Mouse (Mus musculus): ENCODE results near the gene Il4i1.

DNA sequence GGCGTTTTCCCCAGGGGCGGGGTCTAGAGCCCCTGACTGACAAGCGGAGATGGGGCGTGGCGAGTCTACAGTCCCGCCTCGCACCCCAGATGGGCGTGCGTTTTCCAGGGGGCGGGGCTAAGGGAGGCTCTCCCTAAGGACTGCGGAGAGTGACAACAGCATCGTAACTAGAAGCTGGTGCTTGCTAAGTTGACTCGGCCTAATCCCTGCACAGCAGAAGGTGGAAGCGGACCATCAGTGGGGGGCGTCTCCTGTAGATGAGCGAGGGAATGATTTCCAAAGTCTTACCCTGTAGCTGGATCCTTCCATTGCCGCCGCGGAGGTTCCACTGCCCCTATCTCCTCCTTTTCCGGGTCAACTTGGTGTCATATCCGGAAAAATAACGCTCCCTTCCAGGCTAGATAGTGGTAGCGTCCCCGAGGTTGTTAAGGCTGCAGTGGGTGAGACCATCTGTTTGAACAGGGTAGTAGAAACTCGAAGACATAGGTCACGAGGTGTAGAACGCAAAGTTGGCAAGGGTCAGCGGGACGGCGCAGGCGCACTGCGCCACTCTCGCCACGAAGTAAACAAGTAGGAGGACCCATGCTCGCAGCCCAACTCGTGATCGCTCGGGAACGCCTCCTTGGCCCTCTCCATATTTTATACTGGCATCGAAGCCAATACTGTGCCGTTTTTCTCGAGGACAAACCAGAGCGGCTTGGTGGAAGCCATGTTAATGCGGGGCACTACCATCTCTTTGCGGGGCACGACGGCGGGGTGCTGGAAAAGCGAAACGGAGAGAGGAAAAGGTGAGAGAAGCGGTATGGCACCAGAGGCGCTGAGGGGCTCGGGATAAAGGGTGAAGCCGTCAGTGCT is 32.6 kb downstream of the Il4i1 start, which contains the start of the genes Akt1s1 and Tbc1d17:
- TF ChIP-seq CTCF (IDR thresholded peaks at IDR 0.05; ENCODE audit: low read depth) (no peak), EP300 (IDR thresholded peaks at IDR 0.05; ENCODE audit: low read depth) (peak; percentile 32; the same call in 1 of the 2 replicates)
